Mouse (Mus musculus): ENCODE data around the gene Nrxn2.

Nrxn2 gene

GRCm38 (mm10) chr19:6392743-6393393, 25.7 kb upstream of the Nrxn2 start:
- no peak for DNase-seq

DNA sequence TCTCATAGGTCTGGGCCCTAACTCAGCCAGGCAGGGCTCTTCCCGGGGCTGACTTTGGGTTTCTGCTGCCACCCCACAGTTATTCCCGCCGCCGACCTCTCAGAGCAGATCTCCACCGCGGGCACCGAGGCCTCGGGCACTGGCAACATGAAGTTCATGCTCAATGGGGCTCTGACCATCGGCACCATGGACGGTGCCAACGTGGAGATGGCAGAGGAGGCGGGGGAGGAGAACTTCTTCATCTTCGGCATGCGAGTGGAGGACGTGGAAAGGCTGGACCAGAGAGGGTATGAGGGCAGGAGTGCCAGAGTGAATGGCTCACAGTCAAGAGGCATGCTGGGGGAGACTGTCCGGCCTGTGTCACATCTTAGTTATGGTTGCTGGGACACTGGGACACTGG, 24.9 kb upstream of the Nrxn2 start:
- DNase-seq = no peak

DNA sequence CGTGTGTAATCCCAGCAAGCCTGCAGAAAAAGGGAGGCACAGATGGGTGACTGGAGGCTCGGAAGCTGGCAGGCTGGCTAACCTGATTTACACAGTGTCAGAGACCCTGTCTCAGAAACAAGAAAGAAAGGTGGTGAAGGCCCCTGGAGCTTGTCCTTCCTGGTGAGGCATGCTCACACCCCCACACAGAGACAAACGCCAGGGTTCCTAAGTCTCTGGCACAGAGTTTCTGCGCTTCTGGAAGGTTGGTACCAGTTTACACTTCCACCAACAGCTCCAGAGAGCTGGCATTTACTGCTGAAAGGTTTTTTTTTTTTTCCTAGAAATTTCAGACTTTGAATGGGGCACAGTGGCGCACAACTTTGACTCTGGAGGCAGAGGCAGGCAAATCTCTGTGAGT, 22.3 kb upstream of the Nrxn2 start:
- DNase-seq = no peak

GRCm38 (mm10) chr19:6397582-6398249, 20.8 kb upstream of the Nrxn2 start:
- no peak for DNase-seq

DNA sequence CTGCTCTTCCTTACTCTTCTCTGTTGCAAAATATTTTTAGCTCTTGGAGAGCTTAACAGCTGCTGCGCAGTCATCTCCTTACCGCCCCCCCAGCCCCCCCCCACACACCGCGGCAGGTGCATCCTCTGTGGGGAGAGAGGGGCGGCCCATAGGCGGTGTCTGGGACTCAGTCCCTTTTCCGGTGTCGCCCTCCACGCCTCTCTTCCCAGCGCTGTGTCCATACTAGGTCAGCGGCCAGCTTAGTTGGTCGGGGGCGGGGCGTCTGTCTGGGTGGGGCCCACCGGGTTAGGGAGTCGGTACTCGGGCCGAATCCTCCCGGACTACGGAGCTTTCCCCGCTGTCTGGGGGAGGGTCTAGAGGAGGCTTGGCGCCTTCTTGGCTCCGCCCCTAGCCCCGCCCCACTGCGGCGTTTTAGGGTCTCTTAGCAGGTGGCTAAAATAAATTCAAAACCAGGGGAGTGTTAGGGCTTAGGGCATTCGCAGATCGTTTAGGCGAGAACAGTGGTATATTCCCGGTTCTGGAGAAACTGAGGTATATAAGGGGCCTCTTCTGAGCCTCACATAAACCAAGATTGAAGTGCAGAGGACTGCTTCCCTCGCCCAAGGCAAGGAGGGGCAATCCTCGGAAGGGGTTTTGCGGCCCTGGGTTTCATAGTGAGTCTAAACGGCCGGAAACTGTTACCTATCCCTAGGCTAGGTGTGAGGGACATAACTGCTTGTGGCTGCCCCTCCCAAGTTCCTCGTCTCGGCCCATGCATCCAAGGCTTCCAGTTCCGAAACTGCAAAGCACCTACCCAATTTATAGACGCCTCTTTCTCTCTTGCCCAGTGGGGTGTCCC, 19.9 kb upstream of the Nrxn2 start:
- DNase-seq = peak; percentile 87 to 90

DNA sequence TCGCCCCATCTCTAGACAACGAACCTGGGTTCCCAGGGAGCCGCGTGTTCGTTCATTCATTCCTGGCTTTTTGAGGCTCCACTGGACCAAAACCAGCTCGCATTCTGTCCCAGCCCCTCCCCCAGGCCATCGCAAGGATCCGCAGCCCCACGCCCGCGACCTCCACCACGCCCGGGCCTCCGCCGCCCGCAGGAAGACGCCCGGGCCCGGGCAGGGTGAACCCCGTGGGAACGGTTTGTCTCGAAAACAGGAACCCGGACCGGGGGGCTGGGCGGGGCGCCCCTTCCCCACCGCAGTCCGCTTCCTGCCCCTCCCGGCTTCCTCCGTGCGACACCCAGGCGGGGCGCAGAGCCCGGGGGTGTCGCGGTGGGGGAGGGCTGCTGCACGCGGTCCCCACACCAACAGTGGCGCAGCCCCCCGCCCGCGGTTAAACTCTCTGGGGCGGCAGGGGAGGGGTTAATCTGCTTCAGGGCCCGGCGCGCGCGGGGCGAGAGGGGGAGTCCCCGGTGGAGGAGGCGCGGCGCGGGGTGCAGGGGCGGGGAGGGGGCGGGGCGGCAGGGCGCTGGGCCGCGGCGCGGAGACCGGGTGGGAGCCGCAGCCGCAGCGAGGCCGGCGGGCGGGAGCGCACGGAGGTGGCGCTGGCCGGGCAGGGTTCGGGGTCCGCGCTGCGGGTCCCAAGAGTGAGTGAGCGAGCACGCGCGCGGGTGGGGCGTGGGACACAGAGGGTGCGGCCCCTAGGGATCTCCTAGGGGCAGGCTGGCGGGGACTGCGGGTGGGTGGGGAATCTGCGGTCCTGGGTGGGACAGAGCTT, 19.0 kb upstream of the Nrxn2 start, which contains the start of gene Rasgrp2:
Gene Rasgrp2, plus strand, starts transcription at position 56 of the 811 bp plus-strand sequence.
- DNase-seq = peak; percentile 92 to 96

DNA sequence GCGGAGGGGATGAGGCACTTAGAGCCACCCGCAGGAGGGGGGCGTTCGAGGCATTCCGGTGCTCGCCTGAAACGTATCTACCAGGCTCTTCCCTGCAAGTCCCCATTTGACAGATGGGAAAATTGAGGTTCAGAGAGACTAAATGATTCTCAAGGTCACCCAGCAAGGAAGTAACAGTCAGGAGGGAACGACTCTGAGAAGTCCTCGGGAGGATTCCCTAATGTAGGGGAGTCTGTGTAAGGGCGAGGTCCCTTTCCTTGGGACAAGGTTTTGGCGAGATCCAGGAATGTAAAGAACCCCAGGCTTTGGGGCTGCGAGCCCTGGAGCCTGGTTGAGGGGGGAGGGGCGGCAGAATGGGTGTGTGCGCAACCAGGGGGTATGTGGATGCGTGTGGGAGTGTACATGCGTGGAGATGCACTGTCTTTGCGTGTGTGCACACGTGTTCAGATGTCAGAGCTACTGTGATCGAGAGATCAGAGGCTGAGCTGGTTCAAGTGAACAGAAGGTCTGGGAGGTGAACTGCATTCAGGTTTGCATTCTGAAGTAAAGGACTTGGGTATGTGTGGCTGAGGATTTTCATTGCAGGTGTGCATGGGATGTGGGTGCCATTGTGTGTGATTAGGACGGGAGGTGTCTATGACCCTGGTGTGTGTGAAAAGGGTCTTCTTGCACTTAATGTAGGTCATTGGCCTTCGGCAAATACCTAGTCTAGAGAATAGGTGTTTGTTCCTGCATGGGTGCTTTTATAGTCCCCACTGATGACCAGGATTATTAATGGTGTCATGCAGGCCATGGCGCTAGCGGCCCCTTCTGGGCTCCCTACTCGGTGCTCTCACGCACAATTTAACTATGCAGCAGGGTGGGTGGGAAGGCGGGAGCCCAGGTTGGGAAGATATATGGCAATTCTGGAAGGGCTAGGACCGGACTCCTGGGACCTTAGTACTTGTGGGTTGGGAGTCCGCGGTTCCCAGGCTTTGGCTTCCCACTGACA, 18.1 kb upstream of the Nrxn2 start:
- DNase-seq = peak; percentile 41 to 54

GRCm38 (mm10) chr19:6401131-6401815, 17.3 kb upstream of the Nrxn2 start:
- peak; percentile 76 to 91 for DNase-seq

GRCm38 (mm10) chr19:6401951-6402350, 16.6 kb upstream of the Nrxn2 start:
- no peak for DNase-seq

DNA sequence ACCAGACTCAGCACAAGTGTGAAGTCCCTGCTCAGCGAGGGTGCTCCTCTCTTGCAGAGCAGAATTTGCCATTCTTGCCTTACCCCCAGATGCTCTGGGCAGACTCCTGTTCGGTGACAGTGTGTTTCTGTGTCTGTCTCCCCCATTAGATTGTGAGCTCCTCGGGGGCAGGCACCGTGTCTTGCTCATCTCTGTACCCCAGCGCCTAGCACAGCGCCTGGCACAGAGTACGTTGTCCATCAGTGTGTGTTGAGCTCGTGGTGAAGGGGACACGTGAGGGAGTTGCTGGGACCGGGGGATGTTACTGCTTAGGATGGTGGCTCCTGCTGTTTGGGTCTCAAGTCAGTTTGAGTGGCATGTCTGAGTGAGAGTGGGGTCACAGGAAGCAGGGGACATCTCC, 14.7 kb upstream of the Nrxn2 start:
- DNase-seq = no peak

DNA sequence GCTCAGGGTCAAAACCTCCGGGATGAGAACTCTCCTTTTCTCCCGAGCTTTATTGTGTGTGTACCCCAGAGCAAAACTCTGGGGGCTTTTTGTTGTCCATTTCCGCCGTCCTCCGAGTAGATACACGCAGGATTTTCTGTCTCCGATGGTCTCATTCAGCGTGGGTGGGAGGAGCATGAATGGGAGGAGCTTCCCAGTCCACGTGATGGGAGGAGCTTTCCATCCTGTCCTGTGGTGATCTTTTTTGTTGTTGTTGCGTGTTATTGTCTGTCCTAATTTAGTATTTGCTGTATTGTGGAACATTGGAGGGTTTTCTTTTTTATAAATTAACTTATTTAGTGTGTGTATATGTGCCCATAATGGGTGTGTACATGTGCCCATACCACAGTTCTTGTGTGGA, 13.1 kb upstream of the Nrxn2 start:
- no peak for DNase-seq

GRCm38 (mm10) chr19:6407109-6407508, 11.4 kb upstream of the Nrxn2 start:
- no peak for DNase-seq

- no peak for DNase-seq
Observed at GRCm38 (mm10) chr19:6407816-6408510, 10.6 kb upstream of the Nrxn2 start.

DNA sequence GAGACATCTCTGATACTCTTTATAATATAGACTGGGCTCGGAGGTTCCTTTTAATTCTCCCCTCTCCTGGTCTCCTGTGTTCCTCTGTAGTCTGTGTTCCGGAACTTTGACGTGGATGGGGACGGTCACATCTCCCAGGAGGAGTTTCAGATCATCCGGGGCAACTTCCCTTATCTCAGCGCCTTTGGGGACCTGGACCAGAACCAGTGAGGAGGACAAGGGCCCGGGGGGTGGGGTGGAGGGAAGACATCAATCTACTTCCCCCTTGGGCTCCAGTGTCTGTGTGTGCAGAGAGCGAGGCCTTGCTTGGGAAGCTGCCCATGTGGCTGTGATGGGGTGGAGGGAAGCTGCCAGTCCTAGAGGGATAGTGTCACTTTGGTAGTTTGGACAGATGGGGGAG, 9.8 kb upstream of the Nrxn2 start:
- no peak for DNase-seq

GRCm38 (mm10) chr19:6409176-6409575, 9.4 kb upstream of the Nrxn2 start:
- DNase-seq = no peak

- DNase-seq = no peak
Observed at GRCm38 (mm10) chr19:6409936-6410335, 8.6 kb upstream of the Nrxn2 start.

DNA sequence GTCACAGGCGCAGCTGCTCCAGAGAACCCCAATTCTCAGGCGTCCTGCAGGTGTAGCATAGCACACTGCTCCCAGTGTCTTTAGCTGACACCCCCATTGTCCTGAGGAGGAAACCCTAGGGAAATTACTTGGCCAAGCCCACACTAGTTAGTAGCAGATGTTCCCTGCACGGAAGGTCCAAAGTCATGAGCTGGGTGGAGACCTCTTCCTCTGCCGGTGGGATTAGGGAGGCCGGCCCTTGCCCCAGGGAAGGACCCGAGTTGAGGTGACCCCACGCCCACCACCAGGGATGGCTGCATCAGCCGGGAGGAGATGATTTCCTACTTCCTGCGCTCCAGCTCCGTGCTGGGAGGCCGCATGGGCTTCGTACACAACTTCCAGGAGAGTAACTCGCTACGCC, 5.7 kb upstream of the Nrxn2 start:
- no peak for DNase-seq

- DNase-seq = no peak
Observed at GRCm38 (mm10) chr19:6415454-6415853, 3.1 kb upstream of the Nrxn2 start.

- no peak for DNase-seq
Observed at GRCm38 (mm10) chr19:6416124-6416770, 2.3 kb upstream of the Nrxn2 start.
